Mouse (Mus musculus) spleen, adult 12 weeks (tissue): ENCODE measurements around the gene Rab11a.
"Not testable (repeated sequence)": the region's sequence is repeated elsewhere in the genome, so short reads cannot be mapped to it uniquely, and the experiment has no call there.

Source experiments
- DNase-seq: peaks from one replicate; pipeline ENCODE4 v3.0.0; 2022; ENCODE audit warnings: low spot score

Rab11a gene

DNA sequence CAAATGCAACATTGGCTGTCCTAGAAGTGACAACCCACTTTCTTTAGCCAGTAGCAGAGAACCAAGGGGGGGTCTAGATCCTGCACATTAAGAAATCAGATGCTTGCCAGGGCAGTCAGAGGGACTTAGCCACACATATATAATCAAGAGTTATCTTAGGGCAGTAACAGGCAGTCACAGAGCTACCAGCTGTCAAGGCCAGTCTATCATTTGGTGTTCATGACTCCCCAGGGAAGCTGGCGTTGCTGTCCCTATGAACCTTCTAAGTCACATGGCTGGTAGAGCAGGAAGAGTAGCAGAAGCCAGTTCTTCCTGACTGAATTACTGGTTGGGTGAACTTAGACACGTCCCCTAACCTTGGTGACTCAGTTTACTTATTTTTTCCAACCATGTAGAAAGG is 44.5 kb downstream of the Rab11a start:
- no peak for DNase-seq

DNA sequence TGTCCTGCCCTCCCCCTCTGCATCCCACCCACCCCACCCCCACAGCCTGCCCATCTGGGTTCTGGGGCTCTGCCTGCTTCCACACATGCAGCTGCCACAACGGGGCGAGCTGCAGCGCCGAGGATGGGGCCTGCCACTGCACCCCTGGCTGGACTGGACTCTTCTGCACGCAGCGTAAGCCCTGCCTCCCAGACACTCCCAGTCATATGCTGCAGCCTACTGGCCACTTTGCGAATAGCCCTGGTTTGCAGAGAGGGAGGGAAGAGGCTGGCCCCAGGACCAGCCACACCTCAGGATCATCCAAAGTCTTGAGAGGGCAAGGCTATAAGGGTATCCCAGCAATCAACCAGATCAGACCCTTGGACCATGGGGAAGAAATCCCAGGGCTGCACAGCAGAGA is 46.4 kb downstream of the Rab11a start:
- no peak for DNase-seq

DNA sequence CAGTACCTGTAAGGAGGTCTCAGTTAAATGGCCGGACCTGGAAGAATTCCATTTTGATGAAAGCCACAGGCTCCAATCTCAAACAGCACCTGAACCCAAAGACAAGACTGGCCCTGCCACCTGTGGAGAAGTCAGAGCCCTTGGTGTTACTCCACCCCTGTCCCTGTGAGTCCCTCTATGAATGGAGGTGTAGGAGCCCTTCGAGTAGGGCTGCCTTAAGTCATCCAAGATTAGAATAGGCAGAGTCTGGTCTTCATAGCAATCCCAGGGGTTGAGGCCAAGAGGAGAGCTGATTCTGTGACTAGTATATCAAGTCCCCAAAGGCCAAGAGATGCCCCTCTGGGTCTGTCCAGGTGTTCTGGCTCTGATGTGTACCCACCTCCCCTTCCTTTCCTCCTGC is 46.8 kb downstream of the Rab11a start:
- no peak for DNase-seq

- DNase-seq: no peak
Observed at GRCm38 (mm10) chr9:64688015-64688394, 49.6 kb downstream of the Rab11a start.

GRCm38 (mm10) chr9:64687122-64688014 is 50.2 kb downstream of the Rab11a start:
- DNase-seq: no peak

- not testable (repeated sequence) for DNase-seq
Observed at GRCm38 (mm10) chr9:64671341-64672319, 65.9 kb downstream of the Rab11a start.

DNA sequence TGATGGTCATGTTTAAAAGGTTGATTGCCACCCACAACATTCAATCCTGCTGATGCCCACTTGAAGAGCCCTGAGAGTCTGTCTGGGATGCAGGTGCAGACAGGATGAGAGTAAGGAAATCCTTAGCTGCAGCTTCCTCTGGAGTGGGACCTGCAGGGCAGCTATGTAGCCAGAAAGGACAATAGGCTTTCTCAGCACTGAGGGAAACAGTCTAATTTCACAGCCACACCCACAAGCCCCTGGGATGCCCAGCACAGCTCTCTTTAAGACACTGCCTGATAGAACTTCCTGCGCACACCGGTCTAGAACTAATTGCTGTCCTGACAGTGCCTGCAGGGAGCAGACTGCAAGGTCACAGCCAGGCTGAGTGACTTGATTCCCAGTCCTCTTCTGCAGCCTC is 69.6 kb downstream of the Rab11a start:
- no peak for DNase-seq

DNA sequence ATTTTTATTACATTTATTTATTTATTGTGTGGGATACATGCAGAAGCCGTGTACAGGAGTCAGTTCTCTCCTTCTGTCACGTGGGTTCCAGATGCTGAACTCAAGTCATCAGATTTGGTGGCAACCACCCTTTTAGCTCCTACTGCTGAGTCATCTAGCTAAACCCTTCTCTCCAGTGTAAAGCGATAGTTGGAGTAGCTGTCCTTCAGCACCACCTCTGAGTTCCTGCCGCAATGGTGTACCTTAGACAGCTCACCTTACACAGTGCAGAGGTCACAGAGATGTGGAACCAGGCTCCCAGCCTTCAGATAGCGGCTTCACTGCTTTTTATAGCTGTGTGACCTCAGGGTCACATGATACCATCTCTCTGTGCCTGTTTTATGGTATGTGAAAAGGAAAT is 70.0 kb downstream of the Rab11a start:
- no peak for DNase-seq

- DNase-seq: no peak
Observed at GRCm38 (mm10) chr9:64666549-64666948, 71.0 kb downstream of the Rab11a start.
